8 mouse cellular contexts compared by ENCODE assay signal in genomic region chr19:11966201-11966636, GRCm38 (mm10). TPM values are rescaled to one million over a fixed set of nuclear protein-coding genes. Genes with fewer than 3 reads are reported as not detected.
A peak's percentile ranks its signal among the peaks of the same experiment; 100 is the strongest.
DNase-seq lines count a peak whose midpoint lies in the region; ATAC-seq and TF ChIP-seq lines count a peak whose summit lies in the region.

No protein-coding gene starts in this region.

- H3K9me3 ChIP-seq in megakaryocyte, embryonic 14.5 days, result no peaks in the 10 kb centered on the region
- no peaks in the 10 kb centered on the region; the same call in 1 of the 2 replicates for H3K9me3 ChIP-seq in kidney, embryonic 14.5 days (ENCODE audit: control insufficient read depth, low read length)
- H3K9me3 ChIP-seq in limb, embryonic 14.5 days (ENCODE audit: control insufficient read depth, low read length), result no peaks in the 10 kb centered on the region
- H3K9me3 ChIP-seq in midbrain, postnatal 0 days (ENCODE audit: low read length), result no peaks in the 10 kb centered on the region

- H3K4me3 ChIP-seq in megakaryocyte, embryonic 14.5 days (replicated peaks), result peak overlapping the region; percentile 96
- peak overlapping the region; percentile 84 for H3K4me3 ChIP-seq in heart, adult 2 months
- peak overlapping the region; percentile 62 for H3K4me3 ChIP-seq in kidney, embryonic 14.5 days (ENCODE audit: low read length)
- H3K4me3 ChIP-seq in limb, embryonic 14.5 days (replicated peaks; ENCODE audit: low read length), result peak overlapping the region; percentile 84
- H3K4me3 ChIP-seq in midbrain, postnatal 0 days (ENCODE audit: low read depth, low read length), result peak overlapping the region; percentile 60

- peak; percentile 44 for DNase-seq in embryo, embryonic 11 days
- DNase-seq in heart, adult 2 months, result peak; percentile 59 to 61
- DNase-seq in limb, embryonic 14.5 days (ENCODE audit: low spot score), result peak; percentile 21
- DNase-seq in midbrain, postnatal 0 days (ENCODE audit: low spot score), result peak; percentile 67
- peak; percentile 47 to 50 for DNase-seq in spleen, postnatal 36 days (ENCODE audit: low spot score in 2 of 2)

- no peak for TF ChIP-seq EP300 in heart, adult 2 months (IDR thresholded peaks at IDR 0.05; ENCODE audit: insufficient read depth, low read depth, low read length)

- TF ChIP-seq POLR2A in heart, adult 2 months (IDR thresholded peaks at IDR 0.05; ENCODE audit: insufficient read depth, low read depth, low read length), result no peak
- no peak for TF ChIP-seq POLR2A in limb, embryonic 14.5 days (IDR thresholded peaks at IDR 0.05; ENCODE audit: borderline replicate concordance, extremely low read depth, insufficient read depth, insufficient read length)

- no peak for ATAC-seq in megakaryocyte, adult 5-6 weeks (ENCODE audit: poor library complexity, severe bottlenecking)
- peak; percentile 2; the same call in 1 of the 2 replicates for ATAC-seq in kidney, embryonic 14.5 days (ENCODE audit: low FRiP score, low TSS enrichment)
- ATAC-seq in limb, embryonic 14.5 days (ENCODE audit: low FRiP score, low read depth), result no peak
- peak; percentile 17; the same call in 1 of the 2 replicates for ATAC-seq in midbrain, postnatal 0 days (ENCODE audit: low FRiP score)

- H3K36me3 ChIP-seq in megakaryocyte, embryonic 14.5 days (replicated peaks; ENCODE audit: low read length), result peaks cover 28% of the 10 kb centered on the region
- H3K36me3 ChIP-seq in heart, adult 2 months (ENCODE audit: control insufficient read depth, insufficient read depth, low read length), result peaks cover 18% of the 10 kb centered on the region
- H3K36me3 ChIP-seq in kidney, embryonic 14.5 days (ENCODE audit: control insufficient read depth, insufficient read depth, low read length), result peaks cover 18% of the 10 kb centered on the region
- peaks cover 13% of the 10 kb centered on the region for H3K36me3 ChIP-seq in limb, embryonic 14.5 days (ENCODE audit: control insufficient read depth, insufficient read depth, low read length)
- peaks cover 14% of the 10 kb centered on the region; the same call in 1 of the 2 replicates for H3K36me3 ChIP-seq in midbrain, postnatal 0 days (ENCODE audit: insufficient read depth, low read length)

- H3K9ac ChIP-seq in heart, adult 2 months (ENCODE audit: low read depth, low read length), result peak overlapping the region; percentile 91
- H3K9ac ChIP-seq in kidney, embryonic 14.5 days (ENCODE audit: low read depth, low read length), result peak overlapping the region; percentile 91
- peak overlapping the region; percentile 71 for H3K9ac ChIP-seq in limb, embryonic 14.5 days (ENCODE audit: low read depth, low read length, severe bottlenecking)
- H3K9ac ChIP-seq in midbrain, postnatal 0 days (replicated peaks; ENCODE audit: low read length, poor library complexity, severe bottlenecking), result peak overlapping the region; percentile 95

- peaks cover 3% of the 10 kb centered on the region for H3K79me2 ChIP-seq in heart, adult 2 months (replicated peaks; ENCODE audit: control insufficient read depth, insufficient read depth, low read length)

- peaks cover 2% of the 10 kb centered on the region for H3K27me3 ChIP-seq in megakaryocyte, embryonic 14.5 days (replicated peaks)
- H3K27me3 ChIP-seq in heart, adult 2 months (ENCODE audit: control insufficient read depth, insufficient read depth, low read length), result no peaks in the 10 kb centered on the region
- no peaks in the 10 kb centered on the region for H3K27me3 ChIP-seq in kidney, embryonic 14.5 days (ENCODE audit: control insufficient read depth, insufficient read depth, low read length)
- no peaks in the 10 kb centered on the region for H3K27me3 ChIP-seq in limb, embryonic 14.5 days (ENCODE audit: control insufficient read depth, insufficient read depth, low read length)
- no peaks in the 10 kb centered on the region for H3K27me3 ChIP-seq in midbrain, postnatal 0 days (ENCODE audit: insufficient read depth, low read length)

- intact Hi-C loops in heart, adult 2 months (cut with DNase I), result loop anchor here (2.0 kb wide), 1 partner anchor 41 kb away; no protein-coding TSS in a partner anchor

- H3K4me2 ChIP-seq in kidney, embryonic 14.5 days (replicated peaks; ENCODE audit: low read depth, low read length), result peak overlapping the region; percentile 87
- peak overlapping the region; percentile 63 for H3K4me2 ChIP-seq in limb, embryonic 14.5 days (replicated peaks; ENCODE audit: low read depth, low read length, severe bottlenecking)
- peak overlapping the region; percentile 87 for H3K4me2 ChIP-seq in midbrain, postnatal 0 days (ENCODE audit: low read depth, low read length, poor library complexity, severe bottlenecking)

- H3K27ac ChIP-seq in heart, adult 2 months, result peak overlapping the region; percentile 75
- no peak overlapping the region for H3K27ac ChIP-seq in kidney, embryonic 14.5 days (ENCODE audit: low read depth, low read length)
- peak overlapping the region; percentile 26; the same call in 1 of the 2 replicates for H3K27ac ChIP-seq in limb, embryonic 14.5 days (replicated peaks; ENCODE audit: low read depth, low read length)
- peak overlapping the region; percentile 97 for H3K27ac ChIP-seq in midbrain, postnatal 0 days (ENCODE audit: low read depth, low read length)

- peaks cover 57% of the 10 kb centered on the region for H3K4me1 ChIP-seq in megakaryocyte, embryonic 14.5 days
- H3K4me1 ChIP-seq in heart, adult 2 months (ENCODE audit: control insufficient read depth, insufficient read depth, low read length), result peaks cover 9% of the 10 kb centered on the region
- peaks cover 17% of the 10 kb centered on the region for H3K4me1 ChIP-seq in kidney, embryonic 14.5 days (ENCODE audit: control insufficient read depth, insufficient read depth, low read length)
- H3K4me1 ChIP-seq in limb, embryonic 14.5 days (ENCODE audit: control insufficient read depth, insufficient read depth, low read length), result peaks cover 20% of the 10 kb centered on the region
- peaks cover 6% of the 10 kb centered on the region for H3K4me1 ChIP-seq in midbrain, postnatal 0 days (ENCODE audit: insufficient read depth, low read length)

- TF ChIP-seq CTCF in heart, adult 2 months (IDR thresholded peaks at IDR 0.05), result no peak
- TF ChIP-seq CTCF in midbrain, postnatal 0 days (IDR thresholded peaks at IDR 0.05), result no peak

- WGBS in heart, adult 2 months, result 1% methylated on average over 18 of the region's 18 CpGs
- WGBS in kidney, embryonic 14.5 days, result 1% methylated on average over 16 of the region's 18 CpGs
- 3% methylated on average over 13 of the region's 18 CpGs for WGBS in limb, embryonic 14.5 days
- WGBS in midbrain, postnatal 0 days, result 0% methylated on average over 17 of the region's 18 CpGs

RNA-seq across cellular contexts. Expression of gene Osbp, which starts 0.5 kb away (rescaled TPM):
- 0.73 and 3.0 TPM in 2 replicates for polyA plus RNA-seq in megakaryocyte, embryonic 14.5 days (2012; ENCODE audit: insufficient read depth, low replicate concordance)
- total RNA-seq in megakaryocyte, adult 5-6 weeks (2015), result 35.0 and 36.9 TPM in 2 replicates
- 42.6 and 43.3 TPM in 2 replicates for total RNA-seq in megakaryocyte, adult 5-6 weeks (2017)
- total RNA-seq in heart, adult 2 months (2021), result 10 to 100 TPM; 81.7 to 95.1 TPM
- polyA plus RNA-seq in heart, adult 2 months (2012; rRNA removed), result 33.8 and 57.2 TPM in 2 replicates
- 7.5 and 9.4 TPM in 2 replicates for polyA plus RNA-seq in kidney, embryonic 14.5 days (2014; fragmentation: Nextera tagmentation; extraction: Ambion mirVana)
- 33.4 and 37.5 TPM in 2 replicates for polyA plus RNA-seq in limb, embryonic 14.5 days (2012; rRNA removed)
- 10.9 and 11.7 TPM in 2 replicates for polyA plus RNA-seq in limb, embryonic 14.5 days (2014; fragmentation: Nextera tagmentation; extraction: Ambion mirVana)
- 24.6 and 28.1 TPM in 2 replicates for total RNA-seq in midbrain, postnatal 0 days (2014; rRNA removed)
- 2.8 TPM in 2 replicates for polyA plus RNA-seq in midbrain, postnatal 0 days (2015; fragmentation: Nextera tagmentation; extraction: Ambion mirVana)

RNA-seq across cellular contexts. Expression of gene Patl1, which starts 54.0 kb away (rescaled TPM):
- polyA plus RNA-seq in megakaryocyte, embryonic 14.5 days (2012; ENCODE audit: insufficient read depth, low replicate concordance), result 2.4 and 5.5 TPM in 2 replicates
- 45.5 and 48.7 TPM in 2 replicates for total RNA-seq in megakaryocyte, adult 5-6 weeks (2015)
- 20.3 and 26.1 TPM in 2 replicates for total RNA-seq in megakaryocyte, adult 5-6 weeks (2017)
- 10 to 100 TPM; 28.6 to 32.7 TPM for total RNA-seq in heart, adult 2 months (2021)
- 19.3 and 23.2 TPM in 2 replicates for polyA plus RNA-seq in heart, adult 2 months (2012; rRNA removed)
- 15.8 and 23.6 TPM in 2 replicates for polyA plus RNA-seq in kidney, embryonic 14.5 days (2014; fragmentation: Nextera tagmentation; extraction: Ambion mirVana)
- 38.5 and 45.1 TPM in 2 replicates for polyA plus RNA-seq in limb, embryonic 14.5 days (2012; rRNA removed)
- 18.9 and 19.6 TPM in 2 replicates for polyA plus RNA-seq in limb, embryonic 14.5 days (2014; fragmentation: Nextera tagmentation; extraction: Ambion mirVana)
- 11.8 and 13.4 TPM in 2 replicates for total RNA-seq in midbrain, postnatal 0 days (2014; rRNA removed)
- 10.7 and 11.9 TPM in 2 replicates for polyA plus RNA-seq in midbrain, postnatal 0 days (2015; fragmentation: Nextera tagmentation; extraction: Ambion mirVana)

Comparison
In these comparisons a context has a peak if more than half of its experiments do, and no peak if none do; other contexts are left out.
1. ATAC-seq: peak in kidney, embryonic 14.5 days (single experiment) and midbrain, postnatal 0 days (single experiment); none in megakaryocyte, adult 5-6 weeks (single experiment) and limb, embryonic 14.5 days (single experiment).
2. Peak in every context shown above with its lines, with median percentiles within 50 percentile points of each other: H3K4me3 ChIP-seq, DNase-seq, H3K9ac ChIP-seq and H3K4me2 ChIP-seq.